Mouse (Mus musculus) intestine, embryonic 16.5 days (tissue): ENCODE measurements at regions not wholly inside any gene's neighbourhood (a gene's known extent, or its start where the extent isn't known, plus 50 kb on each side); places are given as distances from the start of the nearest gene placed in this dataset.

Source experiments
- ATAC-seq: fragments of 200-750 bp; cut with Nextera tagmentation; 2 replicates; pipeline ENCODE4 v1.8.0; 2017; ENCODE audit warnings: moderate TSS enrichment, moderate library complexity
- H3K27ac ChIP-seq: fragments of 300-500 bp; sonication (generic); 2 replicates; pipeline ENCODE4 v1.5.1; 2014; ENCODE audit warnings: mild to moderate bottlenecking, low read length
- H3K27me3 ChIP-seq: fragments of 300-500 bp; sonication (generic); replicated peaks from 2 replicates; pipeline ENCODE4 v1.6.1; 2014; ENCODE audit warnings: low read length, control low read depth, mixed read lengths; ENCODE audit not compliant: control insufficient read depth, insufficient read depth
- H3K36me3 ChIP-seq: fragments of 300-500 bp; sonication (generic); 2 replicates; pipeline ENCODE4 v1.6.1; 2014; ENCODE audit warnings: low read length, control low read depth; ENCODE audit not compliant: control insufficient read depth, insufficient read depth
- H3K4me1 ChIP-seq: fragments of 300-500 bp; sonication (generic); 2 replicates; pipeline ENCODE4 v1.6.1; 2014; ENCODE audit warnings: low read length, control low read depth, mixed read lengths; ENCODE audit not compliant: control insufficient read depth, insufficient read depth
- H3K4me2 ChIP-seq: fragments of 300-500 bp; sonication (generic); 2 replicates; pipeline ENCODE4 v1.6.1; 2014; ENCODE audit warnings: low read depth, low read length, control low read depth
- H3K4me3 ChIP-seq: fragments of 300-500 bp; sonication (generic); 2 replicates; pipeline ENCODE4 v1.5.1; 2014; ENCODE audit warnings: mild to moderate bottlenecking, low read length
- H3K9ac ChIP-seq: fragments of 300-500 bp; sonication (generic); 2 replicates; pipeline ENCODE4 v1.6.1; 2014; ENCODE audit warnings: low read depth, low read length
- H3K9me3 ChIP-seq: fragments of 300-500 bp; sonication (generic); 2 replicates; pipeline ENCODE4 v1.6.1; 2016; ENCODE audit warnings: low read length, control low read depth; ENCODE audit not compliant: control insufficient read depth
- WGBS: fragments of 180-500 bp; shearing (Covaris S2); extraction: QIAGEN DNeasy Blood & Tissue Kit; methylation state at CpG from one replicate; pipeline ENCODE4 v1.1.7; 2014; 5-methylcytosine and 5-hydroxymethylcytosine counted together

DNA sequence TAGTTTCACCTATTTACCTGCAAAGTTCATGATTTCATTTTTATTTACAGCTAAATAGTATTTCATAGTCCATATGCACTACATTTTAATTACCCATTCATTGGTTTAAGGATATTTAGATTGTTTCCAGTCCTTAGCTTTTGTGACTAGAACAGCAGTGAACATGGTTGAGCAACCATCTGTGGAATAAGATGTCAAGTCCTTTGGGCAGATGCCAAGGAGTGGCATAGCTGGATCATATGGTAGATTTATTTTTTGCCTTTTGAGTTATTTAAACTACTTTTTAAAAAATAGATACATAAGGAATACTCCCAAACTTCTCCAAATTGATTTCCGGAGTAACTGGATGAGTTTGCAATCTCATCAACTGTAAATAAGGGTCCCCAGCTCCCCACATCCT is 321.5 kb upstream of the Zfp637 start:
- H3K4me2 ChIP-seq, result no peak overlapping the region

DNA sequence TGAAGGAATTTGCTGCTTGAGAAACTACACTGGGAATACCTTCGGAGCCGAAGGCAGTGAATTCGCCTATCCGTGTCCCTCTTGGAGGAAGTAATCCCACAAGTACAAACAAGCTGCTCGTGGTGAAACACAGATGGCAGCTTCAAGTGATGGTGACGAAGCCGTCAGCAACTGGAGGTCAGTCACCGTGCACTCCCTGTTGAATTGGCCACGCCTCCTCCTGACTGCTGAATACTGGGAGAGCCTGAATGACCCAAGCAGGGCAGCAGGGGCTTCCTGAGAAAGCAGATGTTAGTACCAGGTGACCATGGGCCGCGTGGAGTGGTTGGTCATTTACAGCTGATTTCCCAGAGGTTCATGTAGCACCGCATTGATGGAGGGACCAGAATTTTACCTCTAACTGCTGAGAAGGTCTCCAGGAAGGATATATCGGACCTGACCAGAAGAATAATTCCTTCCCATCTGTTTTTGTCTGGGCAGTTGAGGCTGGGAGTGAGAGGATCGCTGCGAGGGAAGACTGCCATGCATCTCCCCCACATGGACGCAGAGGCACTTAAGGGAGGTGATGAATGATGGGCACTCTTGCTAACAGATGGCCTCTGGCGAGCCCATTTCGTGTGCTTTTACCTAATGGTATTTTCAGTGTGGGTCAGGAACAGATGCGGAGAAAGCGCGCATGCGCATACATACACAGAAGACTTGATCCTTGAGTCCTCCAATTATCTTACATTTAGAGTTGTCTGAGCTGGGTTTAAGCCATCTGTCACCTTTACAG is 314.6 kb upstream of the Zfp637 start:
- Histone ChIP-seq H3K4me3 (no peak overlapping the region), H3K4me1 (no peaks in the 10 kb centered on the region), H3K9ac (no peak overlapping the region), H3K4me2 (no peak overlapping the region), H3K27me3 (no peaks in the 10 kb centered on the region), H3K9me3 (no peaks in the 10 kb centered on the region), H3K36me3 (no peaks in the 10 kb centered on the region), H3K27ac (no peak overlapping the region)
- ATAC-seq, result no peak
- WGBS, result 56% methylated on average over 22 of the region's 22 CpGs

More for the DNA sequence above, 321.5 kb upstream of the Zfp637 start:
- no peak overlapping the region for H3K9ac ChIP-seq
- no peak overlapping the region for H3K4me3 ChIP-seq
- 86% methylated on average over 1 of the region's 1 CpGs for WGBS
- H3K4me1 ChIP-seq, result no peaks in the 10 kb centered on the region
- H3K27ac ChIP-seq, result no peak overlapping the region
- H3K27me3 ChIP-seq, result 0 out of 2 replicates have a peak, but pooled peaks cover 2% of the 10 kb centered on the region
- no peaks in the 10 kb centered on the region for H3K36me3 ChIP-seq
- no peaks in the 10 kb centered on the region for H3K9me3 ChIP-seq
- no peak for ATAC-seq

DNA sequence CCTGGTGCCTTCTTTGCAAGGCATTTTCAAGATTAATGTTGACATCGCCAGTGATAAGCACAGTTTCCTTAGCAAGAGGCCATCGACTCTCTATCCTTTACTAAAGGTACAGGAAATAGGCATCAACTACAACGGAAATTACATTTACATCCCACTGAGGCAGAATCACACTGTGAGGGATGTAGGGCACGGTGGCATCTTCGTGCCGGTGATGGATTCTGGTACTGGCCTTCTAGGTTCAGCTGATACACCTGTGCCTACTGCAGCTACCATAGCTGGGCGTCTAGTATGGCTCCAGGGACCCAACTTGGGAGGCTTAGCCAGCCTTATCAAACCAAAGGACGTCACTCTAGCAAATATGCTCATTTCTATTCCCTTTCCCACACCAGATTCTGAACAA is 313.5 kb upstream of the Zfp637 start:
- ATAC-seq, result no peak
- no peaks in the 10 kb centered on the region for H3K36me3 ChIP-seq
- 82% methylated on average over 8 of the region's 8 CpGs for WGBS
- H3K9me3 ChIP-seq, result no peaks in the 10 kb centered on the region
- H3K4me1 ChIP-seq, result no peaks in the 10 kb centered on the region
- no peak overlapping the region for H3K27ac ChIP-seq
- no peak overlapping the region for H3K4me3 ChIP-seq
- H3K27me3 ChIP-seq, result no peaks in the 10 kb centered on the region
- no peak overlapping the region for H3K9ac ChIP-seq
- H3K4me2 ChIP-seq, result no peak overlapping the region

DNA sequence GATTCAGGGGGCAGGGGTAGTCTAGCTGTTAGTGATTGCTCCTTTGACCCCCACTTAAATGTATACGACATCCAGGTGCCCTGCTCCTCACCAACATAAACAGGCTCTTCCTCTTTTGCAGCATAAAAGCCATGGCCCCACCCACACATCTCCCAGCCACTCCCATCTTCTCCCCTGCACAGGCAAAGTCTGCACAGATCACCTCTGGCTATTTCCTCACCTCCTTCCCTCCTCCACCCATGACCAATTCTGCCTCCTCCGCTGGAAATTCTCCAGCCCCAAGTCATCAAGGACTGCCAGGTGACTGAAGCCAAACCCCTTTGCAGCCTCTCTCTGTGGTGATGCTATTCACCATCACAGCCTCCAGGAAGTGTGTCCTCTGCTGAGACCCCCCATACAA is 306.8 kb upstream of the Zfp637 start:
- Histone ChIP-seq H3K9ac (no peak overlapping the region), H3K36me3 (no peaks in the 10 kb centered on the region), H3K4me3 (no peak overlapping the region), H3K4me2 (no peak overlapping the region), H3K9me3 (no peaks in the 10 kb centered on the region), H3K4me1 (no peaks in the 10 kb centered on the region), H3K27me3 (no peaks in the 10 kb centered on the region), H3K27ac (no peak overlapping the region)
- 27% methylated on average over 2 of the region's 2 CpGs for WGBS
- ATAC-seq, result no peak

DNA sequence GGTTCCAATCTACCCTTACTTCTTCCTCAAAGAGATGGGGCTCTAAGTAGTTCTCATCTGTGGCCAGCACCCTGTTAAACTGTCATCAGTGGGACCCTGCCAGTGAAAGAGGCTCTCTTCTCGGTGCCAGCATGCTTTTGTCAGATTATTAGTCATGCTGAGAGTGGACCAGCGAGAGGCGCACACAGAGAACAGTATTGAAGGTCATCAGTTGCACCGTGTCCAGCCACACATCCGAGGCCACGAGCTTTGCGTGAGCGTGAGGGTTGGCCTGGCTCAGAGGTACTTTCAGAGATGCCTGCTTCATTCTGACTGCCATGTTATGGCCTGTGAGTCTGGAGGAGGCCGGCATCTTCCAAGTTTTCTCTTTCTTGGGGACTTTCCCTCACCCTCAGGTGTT is 306.0 kb upstream of the Zfp637 start:
- Histone ChIP-seq H3K27me3 (no peaks in the 10 kb centered on the region), H3K9me3 (no peaks in the 10 kb centered on the region), H3K4me3 (no peak overlapping the region), H3K9ac (no peak overlapping the region), H3K36me3 (no peaks in the 10 kb centered on the region), H3K27ac (no peak overlapping the region), H3K4me1 (no peaks in the 10 kb centered on the region), H3K4me2 (no peak overlapping the region)
- ATAC-seq, result no peak
- 84% methylated on average over 9 of the region's 9 CpGs for WGBS

DNA sequence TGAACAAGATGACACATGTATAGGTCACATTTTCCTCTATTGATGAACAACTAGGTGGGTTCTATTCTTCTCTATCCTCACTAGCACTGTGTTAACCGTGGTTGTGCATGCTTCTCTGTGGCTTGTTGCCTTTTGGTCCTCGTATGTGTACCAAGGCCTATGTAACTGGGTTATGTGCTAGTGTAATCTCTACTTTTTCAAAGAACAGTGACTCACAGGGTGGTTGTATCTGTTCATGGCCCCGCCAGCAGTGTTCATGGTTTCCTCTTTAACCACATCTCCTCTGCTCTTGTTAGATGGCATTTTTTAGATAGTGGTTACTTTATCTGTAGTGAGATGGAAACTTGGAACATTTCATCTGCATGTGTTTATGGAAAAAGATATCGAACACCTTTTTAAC is 304.9 kb upstream of the Zfp637 start:
- no peaks in the 10 kb centered on the region for H3K27me3 ChIP-seq
- H3K4me2 ChIP-seq, result no peak overlapping the region
- H3K4me1 ChIP-seq, result no peaks in the 10 kb centered on the region
- H3K9ac ChIP-seq, result no peak overlapping the region
- WGBS, result 87% methylated on average over 4 of the region's 4 CpGs
- no peak overlapping the region for H3K27ac ChIP-seq
- no peak for ATAC-seq
- H3K4me3 ChIP-seq, result no peak overlapping the region
- no peaks in the 10 kb centered on the region for H3K36me3 ChIP-seq
- no peaks in the 10 kb centered on the region for H3K9me3 ChIP-seq

DNA sequence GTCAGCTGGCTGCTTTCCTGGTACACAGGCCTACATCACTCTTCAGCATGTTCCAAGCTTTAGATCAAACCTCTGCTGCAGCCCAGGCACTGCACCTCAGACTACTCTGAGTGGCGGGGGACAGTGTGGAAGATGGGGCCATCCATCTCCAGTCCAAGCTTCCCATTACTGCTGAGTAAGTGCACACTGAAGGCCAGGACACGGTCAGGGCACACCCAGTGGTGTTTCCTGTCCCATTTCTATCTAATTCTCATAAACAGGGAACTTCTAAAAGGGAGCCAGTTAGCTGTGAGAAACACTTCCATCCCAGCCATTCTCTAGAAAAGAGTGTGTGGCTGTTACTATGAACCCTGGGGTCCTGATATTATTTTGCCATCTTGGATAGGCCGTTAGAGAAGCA is 298.5 kb upstream of the Zfp637 start:
- H3K4me2 ChIP-seq, result no peak overlapping the region
- 73% methylated on average over 3 of the region's 3 CpGs for WGBS
- no peaks in the 10 kb centered on the region for H3K36me3 ChIP-seq
- H3K27ac ChIP-seq, result no peak overlapping the region
- no peak overlapping the region for H3K9ac ChIP-seq
- ATAC-seq, result no peak
- no peaks in the 10 kb centered on the region for H3K27me3 ChIP-seq
- no peaks in the 10 kb centered on the region for H3K9me3 ChIP-seq
- no peak overlapping the region for H3K4me3 ChIP-seq
- H3K4me1 ChIP-seq, result no peaks in the 10 kb centered on the region

DNA sequence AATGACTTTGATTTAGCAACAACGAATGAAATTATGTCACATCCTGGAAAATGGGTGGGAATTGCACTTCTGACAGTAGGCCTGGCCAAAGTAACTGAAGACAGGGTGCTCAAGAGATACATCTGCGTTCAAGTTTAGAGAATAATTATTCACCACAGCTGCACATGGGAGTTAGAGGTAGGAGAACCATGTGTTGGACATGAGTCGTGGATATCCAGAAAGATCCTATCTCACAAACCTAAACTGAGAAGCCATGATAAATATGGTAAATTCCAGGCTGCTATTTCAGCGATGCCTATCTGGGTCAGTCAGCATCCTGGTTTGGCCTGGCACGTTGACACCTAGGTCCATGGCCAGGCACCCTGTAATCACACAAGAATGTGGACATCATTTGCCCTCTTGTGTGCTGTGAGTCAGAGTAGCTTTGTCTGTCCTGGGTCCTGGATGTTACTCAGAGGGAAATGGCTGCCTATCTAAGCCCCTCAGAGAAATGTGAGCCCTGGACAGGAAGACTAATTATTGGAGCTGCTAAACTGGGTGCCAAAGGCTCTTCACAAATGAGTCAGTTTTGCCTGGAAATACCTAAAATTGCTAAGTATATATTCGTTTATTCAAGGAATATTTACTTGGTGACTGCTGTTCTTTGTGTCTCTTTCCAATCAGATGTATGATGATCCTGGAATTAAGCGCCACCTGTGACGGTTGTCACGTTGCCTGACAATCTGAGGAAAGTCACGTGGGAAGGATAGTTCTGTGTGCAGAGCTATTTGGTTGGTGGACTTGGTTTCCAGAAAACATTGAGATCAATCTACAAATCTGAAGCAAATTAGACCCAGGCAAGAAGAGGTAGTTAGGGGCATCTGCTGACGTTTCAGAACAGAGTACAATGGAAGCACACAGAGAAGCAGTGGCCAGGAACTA is 296.4 kb upstream of the Zfp637 start:
- H3K36me3 ChIP-seq, result no peaks in the 10 kb centered on the region
- H3K4me3 ChIP-seq, result no peak overlapping the region
- H3K4me2 ChIP-seq, result no peak overlapping the region
- WGBS, result 86% methylated on average over 11 of the region's 11 CpGs
- H3K27me3 ChIP-seq, result no peaks in the 10 kb centered on the region
- no peak overlapping the region for H3K27ac ChIP-seq
- no peaks in the 10 kb centered on the region for H3K9me3 ChIP-seq
- ATAC-seq, result no peak
- H3K9ac ChIP-seq, result no peak overlapping the region
- no peaks in the 10 kb centered on the region for H3K4me1 ChIP-seq

DNA sequence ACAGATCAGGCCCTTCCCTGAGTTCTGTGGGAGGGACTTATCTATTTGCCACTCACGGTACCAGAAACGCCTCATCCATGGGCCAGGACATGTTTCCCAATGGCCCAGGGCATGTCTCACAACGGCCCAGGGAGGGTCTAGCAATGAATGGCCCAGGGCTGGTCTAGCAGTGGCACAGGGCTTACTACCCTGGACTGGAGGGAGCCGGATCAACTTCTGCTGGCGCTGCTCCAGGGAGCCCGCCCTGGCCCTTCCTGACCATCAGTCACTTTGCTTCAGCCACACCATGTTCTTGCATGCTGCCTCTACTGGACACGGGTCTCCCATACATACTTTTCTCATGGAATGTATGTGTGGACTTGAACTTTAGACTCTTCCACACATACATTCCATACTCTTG is 290.1 kb upstream of the Zfp637 start:
- H3K27ac ChIP-seq, result no peak overlapping the region
- ATAC-seq, result no peak
- H3K9me3 ChIP-seq, result no peaks in the 10 kb centered on the region
- H3K27me3 ChIP-seq, result no peaks in the 10 kb centered on the region
- H3K4me2 ChIP-seq, result no peak overlapping the region
- no peaks in the 10 kb centered on the region for H3K36me3 ChIP-seq
- 87% methylated on average over 7 of the region's 7 CpGs for WGBS
- no peak overlapping the region for H3K4me3 ChIP-seq
- H3K4me1 ChIP-seq, result peaks cover 8% of the 10 kb centered on the region
- no peak overlapping the region for H3K9ac ChIP-seq
